Mouse (Mus musculus): ENCODE measurements at regions not wholly inside any gene's neighbourhood (a gene's known extent, or its start where the extent isn't known, plus 50 kb on each side); places are given as distances from the start of the nearest gene placed in this dataset.
A peak's percentile ranks its signal among the peaks of the same experiment; 100 is the strongest.

- peak; percentile 36 to 53 for DNase-seq
These were observed 146.0 kb upstream of the Mpped2 start for GRCm38 (mm10) chr2:106547117-106547516.

GRCm38 (mm10) chr2:106553666-106554065 is 139.4 kb upstream of the Mpped2 start:
- no peak for DNase-seq

- no peak for DNase-seq
These were observed 131.4 kb upstream of the Mpped2 start for GRCm38 (mm10) chr2:106561571-106562090.

GRCm38 (mm10) chr2:106570226-106570625 is 122.8 kb upstream of the Mpped2 start:
- no peak for DNase-seq

- no peak for DNase-seq
These were observed 121.7 kb upstream of the Mpped2 start for GRCm38 (mm10) chr2:106571346-106571745.

GRCm38 (mm10) chr2:106571913-106572312 is 121.2 kb upstream of the Mpped2 start:
- no peak for DNase-seq

GRCm38 (mm10) chr2:106576746-106577323 is 116.2 kb upstream of the Mpped2 start:
- DNase-seq: no peak

- DNase-seq: no peak
These were observed 115.0 kb upstream of the Mpped2 start for GRCm38 (mm10) chr2:106578062-106578461.

GRCm38 (mm10) chr2:106580663-106581062 is 112.4 kb upstream of the Mpped2 start:
- DNase-seq: peak in 1 of 2 experiments; percentile 8

GRCm38 (mm10) chr2:106621251-106621650 is 71.8 kb upstream of the Mpped2 start:
- DNase-seq: no peak

GRCm38 (mm10) chr2:106622326-106622725 is 70.7 kb upstream of the Mpped2 start:
- DNase-seq: no peak

- no peak for DNase-seq
These were observed 69.4 kb upstream of the Mpped2 start for GRCm38 (mm10) chr2:106623680-106624079.

GRCm38 (mm10) chr2:106631986-106632385 is 61.1 kb upstream of the Mpped2 start:
- DNase-seq: no peak
